Mouse (Mus musculus) right cerebral cortex, postnatal 25 days (tissue): ENCODE results near the gene Nup50.

Experiments used
- DNase-seq: peaks from one replicate; pipeline ENCODE4 v3.0.0; 2022

The Nup50 gene

DNA sequence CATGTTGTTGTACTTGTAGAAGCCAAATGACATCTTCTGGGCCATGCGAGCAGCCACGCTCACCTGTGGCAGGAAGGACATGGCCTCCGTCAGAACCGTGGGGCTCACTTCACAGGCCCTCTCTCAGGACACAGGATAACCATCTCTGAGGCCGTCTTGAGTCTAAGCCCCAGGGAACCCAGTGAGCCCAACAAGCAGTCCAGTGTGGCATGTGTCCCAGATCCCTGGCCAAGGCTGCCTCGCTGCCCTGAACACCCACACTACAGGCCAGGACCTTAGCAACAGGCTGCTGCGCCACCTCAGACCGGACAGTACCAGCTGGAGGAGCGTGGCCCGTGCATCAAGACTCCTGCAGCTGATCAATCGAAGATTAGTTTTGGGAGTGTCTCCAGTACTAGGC lies 30.0 kb downstream of the Nup50 start:
- DNase-seq = no peak

- DNase-seq = peak; percentile 69
Observed at GRCm38 (mm10) chr15:84957851-84958250, 34.6 kb downstream of the Nup50 start.

DNA sequence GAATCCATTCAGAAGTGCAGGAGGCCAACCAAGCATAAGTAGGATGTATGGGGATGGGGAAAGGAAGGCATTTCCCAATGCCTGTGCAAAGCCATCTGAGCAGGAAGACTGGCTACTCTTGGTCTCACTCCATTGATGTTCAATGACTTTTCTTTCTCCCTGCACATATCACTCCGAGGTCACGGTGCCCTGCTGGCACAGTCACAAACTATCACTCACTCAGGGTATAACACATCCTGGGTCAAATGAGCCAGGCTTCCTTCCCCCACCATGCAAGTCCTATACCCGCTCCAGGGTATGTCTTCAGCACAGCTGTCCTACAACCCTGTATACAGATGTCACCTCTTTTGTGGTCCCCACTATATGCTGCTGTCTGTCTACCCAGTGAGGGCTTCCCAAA lies 35.1 kb downstream of the Nup50 start:
- no peak for DNase-seq

GRCm38 (mm10) chr15:84959891-84960290 lies 36.7 kb downstream of the Nup50 start:
- DNase-seq = no peak

GRCm38 (mm10) chr15:84960692-84961091 lies 37.5 kb downstream of the Nup50 start:
- peak; percentile 74 for DNase-seq

DNA sequence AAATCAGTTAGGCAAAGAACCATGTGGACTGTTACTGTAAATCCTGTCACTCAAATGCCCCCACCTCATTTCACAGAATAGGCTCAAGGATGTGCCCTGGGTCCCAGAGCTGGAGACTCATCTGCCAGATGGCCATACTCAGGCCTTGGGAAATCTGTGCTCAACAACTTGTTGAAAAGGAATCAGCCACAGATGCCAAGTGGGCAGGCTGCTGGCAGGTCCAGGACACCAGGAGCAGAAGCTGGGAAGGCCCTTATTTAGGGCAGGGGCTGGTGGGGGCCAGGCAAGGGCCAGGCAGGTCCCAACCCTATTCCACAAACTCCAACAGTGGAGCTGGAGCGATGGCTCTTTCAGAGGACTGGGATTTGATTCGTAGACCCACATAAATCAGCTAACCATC lies 39.3 kb downstream of the Nup50 start:
- no peak for DNase-seq

DNA sequence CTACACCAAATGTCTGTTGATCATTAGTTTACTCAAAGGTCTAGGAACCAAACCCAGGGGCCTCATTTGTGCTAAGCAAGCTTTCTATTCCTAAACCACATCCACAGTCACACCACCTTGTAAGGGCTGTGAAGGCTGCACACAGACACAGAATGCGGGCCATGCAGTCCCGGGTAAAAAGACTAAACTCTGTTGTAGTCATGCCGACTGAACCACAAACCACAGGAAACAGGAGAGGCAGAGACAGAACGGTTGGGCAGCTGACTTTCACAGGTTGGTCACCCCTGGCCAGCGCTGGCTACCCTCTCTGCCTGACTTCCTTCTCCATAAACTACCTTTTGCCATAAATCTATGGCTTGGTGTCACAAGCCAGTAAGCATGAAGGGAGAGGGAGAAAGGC lies 41.6 kb downstream of the Nup50 start:
- DNase-seq = no peak

- no peak for DNase-seq
Observed at GRCm38 (mm10) chr15:84965575-84966360, 42.6 kb downstream of the Nup50 start.

DNA sequence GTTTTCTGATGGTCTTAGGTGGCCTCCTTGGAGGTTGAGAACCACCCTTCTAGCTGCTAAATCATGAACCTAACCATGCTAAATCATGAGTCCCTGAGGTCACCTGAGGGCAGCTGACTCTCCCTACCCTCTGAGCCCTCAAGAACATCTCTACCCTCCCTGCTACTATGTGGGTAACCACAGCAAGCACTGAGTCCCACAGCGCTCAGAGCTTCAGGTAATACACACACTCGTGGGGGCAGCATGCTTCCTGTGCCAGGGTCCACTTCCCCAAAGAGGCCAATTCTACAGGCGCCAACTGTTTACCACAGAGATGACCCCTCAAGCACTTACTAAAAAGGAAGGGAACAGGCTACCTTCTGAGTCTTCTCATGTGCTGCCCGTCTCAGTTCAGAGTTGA lies 45.3 kb downstream of the Nup50 start:
- no peak for DNase-seq

DNA sequence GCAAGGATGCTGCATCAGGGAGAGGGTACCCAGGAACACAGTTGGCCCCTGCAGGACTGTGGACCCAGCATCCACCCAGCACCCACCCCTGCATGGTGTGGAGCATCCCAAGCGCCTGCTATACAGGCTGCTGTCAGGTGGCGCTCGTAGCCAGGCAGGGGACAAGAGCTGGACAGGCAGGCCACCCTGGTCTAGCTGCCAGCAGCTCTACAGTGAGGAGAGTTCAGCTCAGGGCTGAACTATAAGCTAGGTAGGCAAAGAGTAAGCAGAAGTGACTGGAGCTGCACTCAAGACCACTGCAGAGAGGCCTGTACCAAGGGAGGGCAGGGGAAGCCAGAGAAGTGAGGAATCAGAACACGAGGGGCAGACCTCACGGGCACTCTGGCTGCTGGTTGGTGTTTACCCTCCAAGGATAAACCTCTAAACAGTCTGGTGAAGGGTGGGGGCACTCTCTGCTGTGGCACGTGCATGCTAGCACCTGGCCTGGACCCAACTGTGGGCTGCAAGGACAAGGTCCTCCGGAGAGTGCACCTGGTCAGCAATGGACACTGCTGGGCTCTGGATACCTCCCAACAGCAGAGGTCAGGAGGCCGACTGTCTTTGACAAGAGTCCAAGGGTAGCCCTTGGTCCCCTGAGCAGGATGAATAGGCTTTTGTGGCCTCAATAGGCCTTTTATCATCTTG lies 49.8 kb downstream of the Nup50 start:
- DNase-seq = no peak

GRCm38 (mm10) chr15:84973544-84973871 lies 50.3 kb downstream of the Nup50 start:
- no peak for DNase-seq

- peak; percentile 81 for DNase-seq
Observed at GRCm38 (mm10) chr15:84975729-84976128, 52.5 kb downstream of the Nup50 start.

GRCm38 (mm10) chr15:84981609-84982313 lies 58.5 kb downstream of the Nup50 start:
- DNase-seq = no peak

DNA sequence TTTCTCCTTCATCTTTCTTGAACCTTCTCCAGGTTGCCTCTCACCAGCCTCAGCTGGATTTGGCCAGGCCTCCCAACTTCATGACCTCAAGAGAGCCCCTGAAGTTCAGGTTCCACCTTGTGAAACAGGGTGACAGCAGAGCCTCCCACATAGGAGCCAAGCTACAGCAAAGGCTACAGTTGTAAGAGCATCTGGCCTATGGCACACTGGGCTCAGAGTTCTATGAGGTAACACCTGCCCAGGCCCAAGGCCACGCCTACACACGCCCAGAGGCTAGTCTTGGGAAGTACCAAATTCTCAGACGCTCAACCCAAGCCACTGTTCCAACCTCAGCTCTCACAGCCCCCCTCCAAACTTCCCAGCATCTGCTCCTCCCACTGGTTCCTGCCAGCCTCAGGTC lies 59.7 kb downstream of the Nup50 start:
- DNase-seq = no peak

- DNase-seq = no peak
Observed at GRCm38 (mm10) chr15:84983721-84984120, 60.5 kb downstream of the Nup50 start.

- no peak for DNase-seq
Observed at GRCm38 (mm10) chr15:84985516-84986160, 62.4 kb downstream of the Nup50 start.

DNA sequence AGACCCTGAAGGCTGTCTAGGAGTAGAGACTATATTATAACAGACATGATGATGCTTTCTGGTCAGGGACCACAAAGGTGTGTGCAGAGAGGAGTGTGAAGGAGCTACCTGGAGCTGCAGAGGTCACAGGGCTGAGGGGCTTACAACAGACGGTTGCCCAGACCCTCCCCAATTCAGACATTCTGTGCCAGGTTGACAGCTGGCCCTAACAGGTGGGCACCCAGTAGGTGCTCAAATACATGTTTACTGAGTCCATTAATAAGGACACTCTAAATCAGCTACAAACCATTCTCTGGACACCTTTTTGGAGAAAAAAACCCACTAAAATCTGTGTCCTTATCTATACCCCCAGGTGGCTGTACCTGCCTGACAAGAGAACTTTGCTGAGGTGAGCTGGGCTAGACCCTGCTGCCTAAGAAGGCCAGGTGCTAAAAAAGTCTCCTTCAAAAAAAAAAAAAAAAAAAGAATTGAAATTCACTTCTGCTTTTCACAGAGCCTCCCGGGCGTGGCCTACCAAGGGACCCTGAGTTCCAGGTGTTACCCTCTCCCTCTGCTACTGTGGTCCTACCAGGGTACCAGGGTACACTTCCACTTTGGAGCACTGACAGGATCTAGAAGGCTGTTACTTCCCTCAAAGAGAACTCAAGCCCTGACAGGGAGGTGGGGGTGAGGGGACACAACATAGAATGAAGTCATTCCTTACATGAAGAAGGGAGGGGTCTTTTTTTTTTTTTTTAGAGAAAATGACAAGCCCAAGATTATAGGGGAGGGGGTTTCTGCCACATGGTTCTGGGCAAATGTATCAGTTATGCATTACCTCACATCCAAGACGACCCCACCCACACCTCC lies 63.2 kb downstream of the Nup50 start:
- DNase-seq = no peak

- DNase-seq = peak; percentile 59
Observed at GRCm38 (mm10) chr15:84987020-84987815, 64.0 kb downstream of the Nup50 start.

- DNase-seq = peak; percentile 88
Observed at GRCm38 (mm10) chr15:84987874-84988825, 64.9 kb downstream of the Nup50 start, which contains the start of gene 5031439G07Rik. 5031439G07Rik (minus strand) TSS chr15:84988551.

GRCm38 (mm10) chr15:84989098-84989497 lies 65.9 kb downstream of the Nup50 start:
- DNase-seq = no peak
